Mouse (Mus musculus): ENCODE results near the gene Dolpp1.

DNA sequence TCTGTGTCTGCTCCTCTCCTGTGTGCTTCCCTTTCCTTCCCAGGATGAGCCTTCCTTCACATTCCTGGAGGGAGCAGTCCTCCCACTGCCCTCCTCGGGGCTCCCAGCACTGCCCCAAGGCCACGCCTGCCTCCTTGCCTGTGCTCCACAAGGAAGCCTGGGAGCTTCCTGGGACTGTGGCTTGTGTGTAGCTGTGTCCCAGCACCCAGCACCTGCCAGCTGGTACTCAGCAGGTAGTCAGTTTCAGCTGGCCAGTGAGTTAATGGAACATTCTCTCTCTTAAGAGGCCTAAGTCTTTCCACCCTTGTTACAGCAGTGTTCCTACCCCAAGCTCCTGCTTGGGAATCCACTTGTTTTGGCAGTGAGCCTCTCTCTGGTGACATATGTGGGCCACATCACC lies 10.8 kb downstream of the Dolpp1 start:
- no peak for TF ChIP-seq GABPA (IDR thresholded peaks at IDR 0.05; ENCODE audit: insufficient replicate concordance, low read depth, low read length)
- TF ChIP-seq JUND (conservative IDR thresholded peaks at IDR 0.05; ENCODE audit: low read depth, low read length): no peak
- TF ChIP-seq CTCF (conservative IDR thresholded peaks at IDR 0.05 in 1 of 2, IDR thresholded peaks at IDR 0.05 in 1 of 2; ENCODE audit: low read depth in 2 of 2, low read length in 2 of 2): no peak
